Mouse (Mus musculus): ENCODE measurements at regions not wholly inside any gene's neighbourhood (a gene's known extent, or its start where the extent isn't known, plus 50 kb on each side); places are given as distances from the start of the nearest gene placed in this dataset.

DNA sequence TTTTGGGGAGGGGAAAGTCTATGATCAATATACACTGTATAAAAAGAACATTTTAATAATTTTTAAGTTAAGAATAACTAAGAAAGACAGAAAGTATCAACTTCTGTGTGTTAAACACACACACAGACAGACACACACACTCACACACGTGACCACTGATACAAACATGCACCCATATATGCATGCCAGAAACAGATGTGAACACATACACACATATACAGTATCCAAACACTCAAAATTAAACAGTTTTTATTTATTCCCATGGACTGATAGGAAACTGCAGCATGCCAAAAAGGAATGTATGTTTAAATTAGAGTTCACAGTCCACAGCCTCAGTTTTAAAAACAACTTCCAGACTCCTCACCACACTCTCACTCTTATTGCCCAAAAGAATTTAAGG is 203.4 kb upstream of the Tbl1x start:
- no peaks in the 10 kb centered on the region for H3K4me1 ChIP-seq (ENCODE audit: control insufficient read depth, insufficient read depth, low read length)
- H3K79me2 ChIP-seq (ENCODE audit: control insufficient read depth, insufficient read depth, low read length) = no peaks in the 10 kb centered on the region
- WGBS = 76% methylated on average over 1 of the region's 1 CpGs
- TF ChIP-seq CTCF (IDR thresholded peaks at IDR 0.05; ENCODE audit: low read depth, low read length) (no peak), POLR2A (IDR thresholded peaks at IDR 0.05; ENCODE audit: extremely low read depth, insufficient read depth, low read length) (no peak)
- no peak overlapping the region for H3K4me3 ChIP-seq (ENCODE audit: insufficient read depth, low read depth, low read length)
- no peaks in the 10 kb centered on the region for H3K36me3 ChIP-seq (ENCODE audit: control insufficient read depth, insufficient read depth, low read length)
- no peak for DNase-seq (ENCODE audit: extremely low read depth, low read depth, low spot score)
- H3K27ac ChIP-seq (replicated peaks; ENCODE audit: insufficient read depth, low read depth, low read length) = no peak overlapping the region
- H3K27me3 ChIP-seq (ENCODE audit: control insufficient read depth, insufficient read depth, low read length) = no peaks in the 10 kb centered on the region
- no peak overlapping the region for H3K9ac ChIP-seq (ENCODE audit: low read depth, low read length)

DNA sequence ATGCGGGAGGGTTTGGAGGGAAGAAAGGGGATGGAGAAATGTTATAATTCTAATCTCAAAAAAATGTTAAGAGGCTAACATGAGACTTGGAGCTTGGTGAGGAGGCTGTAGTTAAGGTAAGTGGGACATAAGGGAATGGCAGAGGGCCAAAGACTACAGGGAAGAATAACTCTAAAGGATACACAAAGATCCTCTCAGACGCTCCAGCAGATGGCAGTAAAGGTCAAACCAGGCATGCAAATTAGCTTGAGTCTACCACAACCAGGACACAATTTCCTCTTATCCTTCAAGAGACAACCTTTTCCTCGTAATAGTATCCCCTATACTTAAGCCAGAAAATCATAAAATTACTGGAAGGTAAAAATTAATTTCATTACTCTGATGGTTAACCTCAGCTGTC is 196.4 kb upstream of the Tbl1x start:
- Histone ChIP-seq H3K4me3 (ENCODE audit: insufficient read depth, low read depth, low read length) (no peak overlapping the region), H3K27me3 (ENCODE audit: control insufficient read depth, insufficient read depth, low read length) (no peaks in the 10 kb centered on the region), H3K9ac (ENCODE audit: low read depth, low read length) (no peak overlapping the region), H3K36me3 (ENCODE audit: control insufficient read depth, insufficient read depth, low read length) (no peaks in the 10 kb centered on the region), H3K4me1 (ENCODE audit: control insufficient read depth, insufficient read depth, low read length) (no peaks in the 10 kb centered on the region; the same call in 1 of the 2 replicates), H3K27ac (replicated peaks; ENCODE audit: insufficient read depth, low read depth, low read length) (no peak overlapping the region), H3K79me2 (ENCODE audit: control insufficient read depth, insufficient read depth, low read length) (no peaks in the 10 kb centered on the region)
- no peak for TF ChIP-seq CTCF (IDR thresholded peaks at IDR 0.05; ENCODE audit: low read depth, low read length)
- TF ChIP-seq POLR2A (IDR thresholded peaks at IDR 0.05; ENCODE audit: extremely low read depth, insufficient read depth, low read length) = no peak
- 46% methylated on average over 3 of the region's 3 CpGs for WGBS
- peak; percentile 29 for DNase-seq (ENCODE audit: extremely low read depth, low read depth, low spot score)

DNA sequence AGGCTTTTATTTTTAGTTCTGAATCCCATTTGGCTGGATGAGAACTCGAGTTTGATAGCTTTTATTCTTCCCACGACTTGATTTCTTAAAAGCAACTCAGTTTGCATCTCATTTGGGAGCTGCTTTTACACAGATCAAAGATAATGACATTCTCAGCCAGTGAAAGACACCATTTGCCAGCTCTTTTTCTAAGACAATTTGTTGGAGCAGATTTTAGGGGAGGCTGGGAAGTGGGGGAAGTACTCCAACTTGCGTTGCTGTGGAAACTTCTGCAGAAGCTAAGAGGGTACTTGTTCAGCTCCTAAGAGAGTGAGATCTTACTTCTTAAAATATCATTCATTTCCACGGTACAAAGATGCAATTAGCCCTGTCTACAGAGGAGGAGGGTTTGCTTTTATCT is 187.2 kb upstream of the Tbl1x start:
- no peak overlapping the region for H3K27ac ChIP-seq (replicated peaks; ENCODE audit: insufficient read depth, low read depth, low read length)
- H3K4me1 ChIP-seq (ENCODE audit: control insufficient read depth, insufficient read depth, low read length) = peaks cover 2% of the 10 kb centered on the region; the same call in 1 of the 2 replicates
- no peaks in the 10 kb centered on the region for H3K36me3 ChIP-seq (ENCODE audit: control insufficient read depth, insufficient read depth, low read length)
- H3K27me3 ChIP-seq (ENCODE audit: control insufficient read depth, insufficient read depth, low read length) = no peaks in the 10 kb centered on the region
- TF ChIP-seq CTCF (IDR thresholded peaks at IDR 0.05; ENCODE audit: low read depth, low read length) (no peak), POLR2A (IDR thresholded peaks at IDR 0.05; ENCODE audit: extremely low read depth, insufficient read depth, low read length) (no peak)
- no peak for DNase-seq (ENCODE audit: extremely low read depth, low read depth, low spot score)
- H3K79me2 ChIP-seq (ENCODE audit: control insufficient read depth, insufficient read depth, low read length) = no peaks in the 10 kb centered on the region
- H3K4me3 ChIP-seq (ENCODE audit: insufficient read depth, low read depth, low read length) = no peak overlapping the region
- H3K9ac ChIP-seq (ENCODE audit: low read depth, low read length) = no peak overlapping the region
- WGBS = 51% methylated on average over 4 of the region's 4 CpGs

GRCm38 (mm10) chrX:77353181-77353580 is 157.6 kb upstream of the Tbl1x start:
- Histone ChIP-seq H3K79me2 (ENCODE audit: control insufficient read depth, insufficient read depth, low read length) (no peaks in the 10 kb centered on the region), H3K9ac (ENCODE audit: low read depth, low read length) (no peak overlapping the region), H3K27ac (replicated peaks; ENCODE audit: insufficient read depth, low read depth, low read length) (no peak overlapping the region), H3K36me3 (ENCODE audit: control insufficient read depth, insufficient read depth, low read length) (no peaks in the 10 kb centered on the region), H3K4me1 (ENCODE audit: control insufficient read depth, insufficient read depth, low read length) (no peaks in the 10 kb centered on the region), H3K4me3 (ENCODE audit: insufficient read depth, low read depth, low read length) (no peak overlapping the region), H3K27me3 (ENCODE audit: control insufficient read depth, insufficient read depth, low read length) (no peaks in the 10 kb centered on the region)
- no peak for TF ChIP-seq CTCF (IDR thresholded peaks at IDR 0.05; ENCODE audit: low read depth, low read length)
- TF ChIP-seq POLR2A (IDR thresholded peaks at IDR 0.05; ENCODE audit: extremely low read depth, insufficient read depth, low read length) = no peak
- no peak for DNase-seq (ENCODE audit: extremely low read depth, low read depth, low spot score)
- WGBS = 48% methylated on average over 2 of the region's 2 CpGs

DNA sequence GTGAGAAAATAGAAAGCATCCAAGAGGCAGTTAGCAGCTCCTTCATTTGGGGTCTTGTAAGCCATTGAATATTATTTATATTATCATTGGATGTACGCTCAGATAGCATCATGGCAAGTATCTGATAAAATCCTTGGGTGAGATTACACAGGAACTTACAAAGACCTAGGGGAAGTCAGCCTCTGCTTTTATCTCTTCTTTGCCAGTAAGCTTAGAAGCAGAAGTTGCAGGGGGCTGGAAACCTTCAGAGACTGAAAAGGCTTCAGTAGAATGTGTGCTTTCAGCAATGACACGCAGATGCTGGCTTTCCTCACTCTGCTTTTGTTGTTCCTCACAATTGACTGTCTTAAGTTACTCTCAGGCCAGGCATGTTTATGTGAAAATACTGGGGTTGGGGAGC is 150.3 kb upstream of the Tbl1x start:
- 84% methylated on average over 2 of the region's 2 CpGs for WGBS
- no peak for TF ChIP-seq CTCF (IDR thresholded peaks at IDR 0.05; ENCODE audit: low read depth, low read length)
- TF ChIP-seq POLR2A (IDR thresholded peaks at IDR 0.05; ENCODE audit: extremely low read depth, insufficient read depth, low read length) = no peak
- Histone ChIP-seq H3K9ac (ENCODE audit: low read depth, low read length) (no peak overlapping the region), H3K27me3 (ENCODE audit: control insufficient read depth, insufficient read depth, low read length) (no peaks in the 10 kb centered on the region), H3K4me1 (ENCODE audit: control insufficient read depth, insufficient read depth, low read length) (no peaks in the 10 kb centered on the region), H3K27ac (replicated peaks; ENCODE audit: insufficient read depth, low read depth, low read length) (no peak overlapping the region), H3K36me3 (ENCODE audit: control insufficient read depth, insufficient read depth, low read length) (no peaks in the 10 kb centered on the region), H3K79me2 (ENCODE audit: control insufficient read depth, insufficient read depth, low read length) (no peaks in the 10 kb centered on the region), H3K4me3 (ENCODE audit: insufficient read depth, low read depth, low read length) (no peak overlapping the region)
- DNase-seq (ENCODE audit: extremely low read depth, low read depth, low spot score) = no peak

DNA sequence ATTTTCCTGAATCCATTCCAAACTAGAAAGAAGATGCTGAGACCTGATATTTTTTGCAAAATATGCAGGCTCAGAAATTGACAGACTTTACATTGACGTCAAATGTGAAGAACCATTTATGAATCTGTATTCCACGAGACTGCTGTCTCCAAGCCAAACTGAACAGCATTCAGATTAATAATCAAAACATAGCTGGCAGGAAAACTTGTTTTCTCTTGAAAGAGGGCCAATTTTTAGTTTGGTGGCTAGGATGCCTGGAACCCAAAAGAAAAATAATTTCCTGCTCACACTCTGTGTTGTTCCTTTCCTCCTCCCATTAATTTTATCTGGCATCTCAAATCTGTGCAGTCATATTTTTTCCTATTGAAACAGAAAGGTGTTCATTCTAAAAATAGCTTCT is 149.7 kb upstream of the Tbl1x start:
- TF ChIP-seq CTCF (IDR thresholded peaks at IDR 0.05; ENCODE audit: low read depth, low read length) (no peak), POLR2A (IDR thresholded peaks at IDR 0.05; ENCODE audit: extremely low read depth, insufficient read depth, low read length) (no peak)
- H3K4me3 ChIP-seq (ENCODE audit: insufficient read depth, low read depth, low read length) = no peak overlapping the region

More for the DNA sequence above, 149.7 kb upstream of the Tbl1x start:
- Histone ChIP-seq H3K4me1 (ENCODE audit: control insufficient read depth, insufficient read depth, low read length) (no peaks in the 10 kb centered on the region), H3K27me3 (ENCODE audit: control insufficient read depth, insufficient read depth, low read length) (no peaks in the 10 kb centered on the region), H3K79me2 (ENCODE audit: control insufficient read depth, insufficient read depth, low read length) (no peaks in the 10 kb centered on the region), H3K36me3 (ENCODE audit: control insufficient read depth, insufficient read depth, low read length) (no peaks in the 10 kb centered on the region), H3K9ac (ENCODE audit: low read depth, low read length) (no peak overlapping the region), H3K27ac (replicated peaks; ENCODE audit: insufficient read depth, low read depth, low read length) (no peak overlapping the region)
- DNase-seq (ENCODE audit: extremely low read depth, low read depth, low spot score) = no peak
- WGBS = 70% methylated on average over 2 of the region's 2 CpGs
